Mouse (Mus musculus): ENCODE data around the gene Smim22.
A peak's percentile ranks its signal among the peaks of the same experiment; 100 is the strongest.

Gene Smim22

DNA sequence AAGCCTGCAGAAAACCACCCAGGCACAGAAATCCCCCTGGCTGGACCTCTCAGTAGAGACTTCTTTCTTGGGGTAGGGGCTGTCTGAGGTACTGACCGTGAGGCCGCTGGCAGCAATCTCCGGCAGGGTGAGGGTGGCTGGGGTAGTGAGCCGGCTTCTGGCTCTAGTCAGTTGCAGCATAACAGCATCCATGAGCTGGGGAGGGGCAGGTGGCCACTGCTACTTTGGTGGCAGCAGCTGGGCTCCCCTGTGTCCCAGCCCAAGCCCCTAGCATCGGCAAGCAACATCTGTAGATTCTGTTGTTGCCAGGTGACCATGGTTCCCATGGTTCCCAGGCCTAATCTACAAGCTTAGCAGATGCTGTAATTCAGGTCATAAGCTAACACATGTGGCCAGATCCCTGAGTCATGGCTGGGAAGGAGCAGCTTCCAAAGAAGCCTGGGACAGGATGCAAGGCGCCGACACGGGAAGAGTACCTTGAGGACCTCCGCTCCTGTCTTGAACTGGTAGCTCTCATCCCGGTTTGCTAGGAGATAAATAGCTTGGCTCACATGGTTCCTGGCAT, 3.4 kb downstream of the Smim22 start:
- no peak for DNase-seq (ENCODE audit: low spot score)

DNA sequence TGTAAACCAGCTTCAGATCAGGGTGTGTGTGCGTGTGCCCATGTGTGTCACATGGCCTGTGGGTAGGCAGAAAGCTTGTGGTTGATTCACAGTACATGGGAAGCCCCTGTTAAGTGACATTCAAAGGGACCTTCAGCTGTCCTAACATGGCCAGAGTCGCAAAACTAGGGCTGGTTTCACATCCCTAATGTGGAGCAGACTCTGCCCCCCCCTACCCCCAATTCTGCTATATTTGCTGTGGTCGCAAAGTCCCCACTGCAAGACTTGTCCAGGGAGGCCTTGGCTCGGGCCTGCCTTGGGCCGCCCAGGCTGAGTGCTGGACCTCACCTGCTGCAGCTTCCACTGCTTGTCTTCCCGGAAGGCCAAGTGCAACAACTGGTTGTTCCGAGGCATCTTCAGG, 4.2 kb downstream of the Smim22 start:
- no peak for DNase-seq (ENCODE audit: low spot score)

DNA sequence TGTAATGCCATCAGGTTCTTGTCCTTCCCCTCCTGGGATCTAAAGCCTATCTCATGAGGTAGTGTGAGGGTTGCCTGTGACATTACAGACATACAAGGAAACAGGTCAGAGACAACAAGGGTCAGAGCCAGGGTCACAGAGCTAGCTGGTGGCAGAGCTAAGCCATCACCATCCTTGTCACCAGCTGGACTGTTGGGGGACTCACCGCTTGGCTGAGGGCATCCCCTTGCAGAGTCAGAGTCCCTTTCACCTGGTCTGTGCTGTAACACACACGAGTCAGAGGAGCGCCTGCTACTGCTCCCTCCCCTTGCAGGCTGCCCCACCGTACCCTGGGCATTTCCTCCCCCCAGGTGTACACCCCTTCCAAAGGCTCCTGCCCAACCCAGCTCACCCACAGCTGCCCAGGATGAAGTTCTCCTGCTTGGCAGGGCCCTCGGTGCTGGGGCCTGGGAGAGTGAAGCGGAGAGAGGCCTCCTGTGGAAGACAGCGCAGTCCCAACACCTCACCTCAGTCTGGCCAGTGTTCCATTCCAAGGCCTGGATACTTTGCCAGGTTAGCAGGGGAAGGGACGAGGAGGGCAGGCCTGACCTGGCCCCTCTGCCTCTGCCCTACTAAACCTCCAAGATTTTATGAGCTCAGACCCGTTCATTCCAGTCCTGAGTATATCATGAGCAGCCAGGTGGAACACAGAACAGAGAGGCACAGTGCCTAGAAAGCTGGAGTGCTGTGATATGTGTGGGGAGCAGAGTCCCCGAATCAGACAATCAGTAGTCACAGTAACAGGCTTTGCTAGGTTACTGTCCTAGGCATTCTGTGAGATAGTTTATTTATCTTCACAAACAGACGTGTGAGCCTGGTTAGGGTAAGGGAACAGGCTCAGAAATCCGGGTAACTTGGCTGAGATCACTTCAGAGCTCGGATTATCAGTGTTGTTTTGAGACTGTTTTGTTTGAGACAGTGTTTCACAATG, 5.2 kb downstream of the Smim22 start:
- DNase-seq (ENCODE audit: low spot score) = no peak

DNA sequence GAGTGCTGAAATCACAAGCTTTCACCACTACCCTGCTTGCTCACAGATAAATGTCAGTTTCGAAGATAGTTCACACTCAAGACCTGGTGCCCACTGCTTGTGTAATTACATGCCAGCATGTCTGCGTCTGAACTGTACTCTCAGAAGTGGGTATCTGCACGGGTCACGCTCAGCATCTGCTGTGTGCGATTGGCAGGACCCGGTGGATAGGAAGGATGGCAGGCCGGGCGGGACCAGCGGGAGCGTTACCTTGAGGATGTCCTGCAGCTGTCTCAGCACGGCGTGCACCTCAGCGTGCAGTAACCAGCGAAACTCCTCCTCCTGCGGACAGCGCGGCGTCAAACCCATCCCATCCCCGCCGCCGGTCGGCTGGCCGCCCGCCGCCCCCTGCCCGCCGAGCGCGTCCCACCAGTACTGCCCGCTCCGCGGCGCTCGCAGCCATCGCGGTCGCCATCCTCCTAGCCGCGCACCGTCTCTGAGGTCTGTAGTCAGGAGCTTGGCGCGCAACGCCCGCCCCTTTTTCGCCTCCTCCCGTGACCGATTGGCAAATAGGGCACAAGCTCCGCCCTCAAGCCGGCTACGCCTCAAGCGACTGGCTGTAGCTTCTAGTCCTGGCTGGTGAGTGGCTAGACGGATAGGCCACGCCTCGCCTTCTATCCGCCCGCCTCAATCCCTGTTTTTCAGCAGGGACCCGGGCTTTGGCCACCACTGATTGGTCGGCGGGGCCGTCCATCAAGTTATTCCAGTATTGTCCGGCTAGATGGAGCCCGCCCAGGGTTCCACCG, 6.2 kb downstream of the Smim22 start, which contains the start of gene Rogdi:
Gene Rogdi, minus strand, starts transcription at position 500 of the 785 bp plus-strand sequence.
- DNase-seq (ENCODE audit: low spot score) = peak; percentile 95

DNA sequence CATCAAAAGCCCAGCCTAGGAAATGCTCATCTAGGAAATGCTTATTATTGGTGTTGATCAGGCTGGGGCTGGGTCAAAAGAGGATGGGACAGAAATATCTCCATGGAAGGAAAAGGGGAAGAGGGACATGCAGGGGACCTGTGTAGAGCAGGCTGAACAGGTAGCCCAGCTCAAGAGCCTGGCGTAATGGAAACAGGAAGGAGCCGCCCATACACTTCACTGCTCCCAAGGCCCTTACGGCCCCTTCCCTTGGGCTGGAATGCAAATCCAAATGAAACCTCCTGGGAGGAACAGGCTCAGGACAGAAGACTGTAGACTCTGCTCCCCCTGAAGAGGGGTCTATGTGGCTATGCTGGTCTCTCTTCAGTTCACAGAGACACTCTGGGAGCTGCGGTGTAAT, 7.5 kb downstream of the Smim22 start:
- no peak for DNase-seq (ENCODE audit: low spot score)

DNA sequence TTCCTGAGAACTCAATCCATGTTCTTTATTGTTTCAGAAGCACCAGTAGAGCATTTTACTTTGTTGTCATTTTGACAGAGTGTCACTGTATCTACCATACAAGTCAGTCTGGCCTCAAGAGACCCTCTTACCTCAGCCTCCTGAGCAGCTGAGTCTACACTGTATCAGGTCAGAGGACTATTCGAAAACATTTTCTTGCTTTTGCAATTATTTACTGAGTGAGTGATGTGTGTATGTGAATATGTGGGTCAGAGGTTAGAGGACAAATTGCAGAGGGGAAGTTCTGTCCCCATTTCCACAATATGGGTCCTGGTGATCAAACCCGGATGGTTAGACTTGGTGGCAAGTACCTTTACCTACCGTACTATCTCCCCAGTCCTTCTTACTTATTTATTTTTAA, 16.9 kb downstream of the Smim22 start:
- no peak for DNase-seq (ENCODE audit: low spot score)

DNA sequence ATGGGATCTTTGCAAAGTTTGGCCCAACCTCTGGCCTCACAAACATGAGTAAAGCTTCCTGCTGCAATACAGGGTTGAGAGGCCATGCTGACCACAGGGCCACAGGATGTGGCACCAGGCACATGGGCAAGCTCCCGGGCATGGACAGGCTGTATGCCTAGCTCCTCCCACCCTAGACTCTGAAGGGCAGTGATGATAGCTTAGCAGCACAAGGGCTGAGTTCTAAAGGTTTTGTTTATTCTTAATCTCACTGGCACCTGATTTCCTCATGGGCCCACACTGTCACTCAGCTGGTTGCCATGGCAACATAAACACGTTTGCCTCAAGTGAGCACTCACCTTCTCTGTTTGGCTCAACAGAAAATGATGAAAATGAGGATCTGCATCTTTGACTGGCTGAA, 22.8 kb downstream of the Smim22 start:
- DNase-seq (ENCODE audit: low spot score) = no peak

DNA sequence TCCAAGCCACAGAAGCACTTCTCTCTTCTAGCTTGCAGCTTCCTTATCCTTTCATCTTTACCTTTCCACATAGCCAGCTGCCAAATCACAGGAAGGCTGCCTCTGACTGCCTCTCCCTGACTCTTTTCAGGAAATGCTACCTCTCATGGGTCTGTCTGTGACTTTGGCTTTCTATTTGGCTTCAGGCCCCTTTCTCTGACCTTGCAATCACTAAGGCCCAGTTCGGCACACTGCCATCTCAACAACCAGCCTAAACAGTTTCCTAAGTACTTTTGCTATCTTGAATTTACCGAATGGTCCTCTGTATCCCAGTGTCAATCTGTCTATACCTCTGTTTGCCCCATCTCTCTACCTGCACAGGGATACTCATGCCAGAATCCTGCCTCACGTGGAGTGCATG, 28.5 kb downstream of the Smim22 start:
- DNase-seq (ENCODE audit: low spot score) = no peak

DNA sequence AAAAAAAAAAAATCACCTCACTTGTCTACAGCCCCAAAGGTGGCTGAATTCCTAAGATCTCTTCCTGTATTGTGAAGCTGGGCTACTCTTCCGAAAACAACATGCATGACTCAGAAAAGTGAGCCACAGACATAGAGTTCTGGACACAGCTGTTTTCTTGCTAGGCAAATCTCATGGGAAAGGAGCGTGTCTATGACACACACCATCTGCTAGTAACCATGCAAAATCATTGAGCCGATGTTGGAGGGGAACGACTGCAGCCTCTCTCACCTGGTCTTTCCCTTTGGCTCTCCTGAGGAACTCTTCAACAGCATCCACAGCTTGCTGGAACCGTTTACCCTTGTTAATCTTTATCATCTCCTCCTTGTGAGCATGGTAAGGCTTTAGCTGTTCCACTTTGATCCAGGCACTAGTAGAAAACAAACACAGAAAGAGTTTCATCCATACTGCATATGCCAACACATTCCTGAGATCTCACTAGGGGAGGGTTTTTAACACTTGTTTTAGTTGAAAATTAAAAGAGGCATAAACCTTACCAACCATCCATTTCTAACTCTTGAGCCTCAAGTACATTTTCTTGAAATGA, 29.7 kb downstream of the Smim22 start:
- no peak for DNase-seq (ENCODE audit: low spot score)

DNA sequence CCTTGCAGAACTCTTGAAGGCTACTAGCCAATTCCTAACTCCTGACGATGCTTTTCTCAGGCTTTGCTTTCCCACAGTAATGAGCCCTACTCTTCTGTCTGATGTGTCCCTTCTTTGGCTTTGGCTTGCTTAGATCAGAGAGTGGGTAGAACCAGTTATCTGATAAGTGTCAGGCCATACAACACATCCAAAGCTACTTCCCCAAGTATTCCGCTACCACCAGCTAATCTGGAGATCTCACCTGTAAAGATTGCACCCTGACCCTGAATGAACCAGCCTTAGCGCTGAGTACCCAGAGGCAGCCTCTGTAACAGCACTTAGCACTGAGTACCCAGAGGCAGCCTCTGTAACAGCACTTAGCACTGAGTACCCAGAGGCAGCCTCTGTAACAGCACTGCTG, 38.2 kb downstream of the Smim22 start:
- no peak for DNase-seq (ENCODE audit: low spot score)

DNA sequence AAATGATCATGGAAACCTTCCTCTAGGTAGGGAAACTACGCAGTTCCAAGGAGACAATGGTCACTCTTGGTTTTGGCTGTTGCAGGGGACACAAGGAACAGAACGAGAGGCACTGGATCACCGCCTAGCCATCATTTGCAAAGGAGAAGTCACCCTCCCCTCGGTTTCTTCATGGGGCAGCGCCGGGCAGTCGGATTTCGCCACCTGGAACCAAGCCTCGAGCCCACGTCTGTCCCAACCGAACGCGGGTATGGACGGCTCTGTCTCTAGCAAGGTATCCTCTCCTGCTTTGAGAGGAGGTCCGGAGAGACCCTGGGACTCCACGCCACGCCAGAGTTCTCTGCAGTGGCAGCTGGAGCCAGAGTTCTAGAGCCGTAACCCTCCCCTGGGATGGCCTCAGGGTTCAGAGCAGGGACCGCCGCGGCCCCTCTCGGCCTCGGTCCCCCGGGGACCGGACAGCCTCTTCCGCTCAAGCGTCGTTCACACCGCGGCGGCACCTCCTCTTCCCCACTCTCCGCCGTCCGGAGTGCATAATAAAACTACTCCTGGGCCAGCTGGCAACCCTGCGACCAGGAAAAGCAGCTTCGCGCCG, 42.2 kb downstream of the Smim22 start:
- no peak for DNase-seq (ENCODE audit: low spot score)

DNA sequence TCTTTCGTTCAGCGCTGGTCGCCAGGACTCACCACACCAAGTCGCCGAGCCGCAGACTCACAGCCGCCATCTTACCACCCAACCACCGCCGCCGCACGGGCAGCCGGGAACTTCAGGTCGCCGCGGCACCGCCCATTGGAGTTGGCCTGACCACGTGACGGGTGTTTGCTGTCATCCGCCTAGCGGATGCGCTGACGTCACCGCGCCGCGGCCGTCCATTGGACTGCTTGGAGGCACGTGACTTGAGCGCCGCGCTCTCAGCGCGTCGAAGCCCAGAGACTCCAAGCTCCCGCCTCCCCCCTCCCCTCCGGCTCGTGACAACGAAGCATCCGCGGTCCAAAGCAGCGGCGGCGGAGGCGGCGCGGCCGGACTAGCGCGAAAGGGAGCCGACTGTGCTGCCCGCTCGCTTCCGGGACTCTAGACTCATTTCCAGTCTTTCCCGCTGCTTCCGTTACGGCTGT, 42.7 kb downstream of the Smim22 start, which contains the start of the genes Glyr1 and Ubn1:
Gene Glyr1, minus strand, starts transcription at position 90 of the 461 bp plus-strand sequence.
Gene Ubn1, plus strand, starts transcription at position 284 of the 461 bp plus-strand sequence.
- DNase-seq (ENCODE audit: low spot score) = peak; percentile 95

DNA sequence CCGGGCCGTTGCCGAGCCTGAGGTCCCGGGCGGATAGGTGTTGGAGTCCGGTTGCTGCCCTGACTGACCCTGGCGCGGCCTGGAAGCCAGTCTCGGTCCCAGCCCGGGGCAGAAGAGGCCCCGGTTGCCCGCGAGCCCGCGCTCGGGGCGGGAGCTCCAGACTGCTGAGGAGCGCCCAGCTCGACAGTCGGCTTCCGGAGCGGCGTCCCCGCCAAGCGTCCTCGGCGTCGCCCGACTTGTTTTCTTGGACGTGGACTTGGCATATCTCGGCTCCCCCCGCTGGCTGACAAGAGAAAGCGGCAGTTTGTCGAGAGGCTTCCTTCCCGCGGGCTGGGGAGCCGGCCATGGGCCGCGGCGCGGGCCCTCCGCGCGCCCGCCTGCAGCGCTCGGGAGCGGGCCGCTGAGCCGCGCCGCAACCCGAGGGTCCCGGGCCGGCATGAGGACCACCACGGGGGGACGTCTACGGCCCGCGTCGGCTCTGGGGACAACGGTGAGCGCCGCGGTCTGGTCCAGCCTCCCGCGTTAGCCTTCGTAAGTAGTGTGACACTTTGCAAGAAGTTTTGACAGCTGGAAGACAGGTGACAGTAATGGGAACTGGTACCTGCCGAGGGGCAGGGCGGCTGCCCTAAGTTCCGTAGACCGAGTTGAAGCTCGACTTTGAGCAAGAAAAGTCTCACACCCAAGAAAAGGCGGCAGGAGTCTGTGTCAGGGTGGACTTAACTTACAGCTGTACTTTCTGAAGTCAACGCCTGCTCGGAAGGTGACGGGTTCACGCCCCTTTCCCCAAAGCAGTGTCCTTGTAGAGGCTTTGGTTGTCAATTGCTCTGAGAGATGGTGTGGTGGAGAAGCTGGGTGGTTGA, 43.4 kb downstream of the Smim22 start:
- peak; percentile 33 for DNase-seq (ENCODE audit: low spot score)

Data from urinary bladder, postnatal 10 days (tissue).